Mouse (Mus musculus) CH12.LX (cell line): ENCODE measurements around the gene Cttnbp2nl. TPM values are rescaled to one million over a fixed set of nuclear protein-coding genes. Genes with fewer than 3 reads are reported as not detected.

Experiments
- DNase-seq: peaks from one replicate; pipeline ENCODE4 v3.0.0-alpha.2; 2013; ENCODE audit errors: extremely low read depth
- H3K27ac ChIP-seq: 2 replicates; pipeline ENCODE4 v1.5.1; 2012; ENCODE audit warnings: low read depth, mild to moderate bottlenecking, control low read depth, moderate library complexity; ENCODE audit not compliant: insufficient read depth
- H3K27me3 ChIP-seq: replicated peaks from 2 replicates; pipeline ENCODE3; 2012; ENCODE audit warnings: inconsistent platforms
- H3K36me3 ChIP-seq, 2 experiments: replicated peaks in 1 of 2; 2 replicates each; pipeline versions ENCODE3 to v1.6.1; 2012; ENCODE audit warnings: inconsistent platforms in 1 of 2, low read length in 1 of 2, mild to moderate bottlenecking in 1 of 2, mixed read lengths in 1 of 2, moderate library complexity in 1 of 2; ENCODE audit not compliant: control insufficient read depth in 1 of 2, insufficient read depth in 1 of 2
- H3K4me1 ChIP-seq, 2 experiments: 2 replicates each; pipeline ENCODE4 v1.6.1; 2012; ENCODE audit warnings: inconsistent platforms in 1 of 2, moderate library complexity in 1 of 2; ENCODE audit not compliant: insufficient read depth in 2 of 2, control insufficient read depth in 1 of 2
- H3K4me2 ChIP-seq: 2 replicates; pipeline ENCODE4 v1.6.1; 2012; ENCODE audit warnings: low read depth, mild to moderate bottlenecking, control low read depth; ENCODE audit not compliant: poor library complexity, insufficient read depth, severe bottlenecking
- H3K4me3 ChIP-seq, 3 experiments: fragments of 150-350 bp in 1 of 3; sonication (generic) in 1 of 3; replicated peaks in 1 of 3; 2 replicates each; pipeline versions ENCODE3 to v1.5.1; 2011 to 2012; ENCODE audit warnings: low read depth in 2 of 3, low read length in 2 of 3, mild to moderate bottlenecking in 2 of 3, moderate library complexity in 2 of 3, control low read depth in 1 of 3, improper control_type of control experiment in 1 of 3, inconsistent platforms in 1 of 3, mixed read lengths in 1 of 3; ENCODE audit not compliant: poor library complexity in 1 of 3
- H3K79me2 ChIP-seq: replicated peaks from 2 replicates; pipeline ENCODE4 v1.6.1; 2012; ENCODE audit warnings: mild to moderate bottlenecking, moderate library complexity; ENCODE audit not compliant: control insufficient read depth, poor library complexity, insufficient read depth, severe bottlenecking; ENCODE audit errors: extremely low read depth
- H3K9ac ChIP-seq: 2 replicates; pipeline ENCODE4 v1.6.1; 2012; ENCODE audit warnings: low read depth, mild to moderate bottlenecking, control low read depth, moderate library complexity; ENCODE audit not compliant: insufficient read depth
- H3K9me3 ChIP-seq: replicated peaks from 2 replicates; pipeline ENCODE3; 2012; ENCODE audit warnings: low read length, inconsistent platforms, mixed read lengths
- CHD2 ChIP-seq: IDR thresholded peaks from 2 replicates; pipeline ENCODE4 v1.6.1; 2011; ENCODE audit warnings: low read length, improper control_type of control experiment
- CTCF ChIP-seq, 2 experiments: IDR thresholded peaks in 1 of 2; conservative IDR thresholded peaks in 1 of 2; 2 replicates each; pipeline ENCODE4 v1.5.1; 2011 to 2012; ENCODE audit warnings: low read depth in 2 of 2, low read length in 2 of 2, improper control_type of control experiment in 1 of 2, inconsistent platforms in 1 of 2, mild to moderate bottlenecking in 1 of 2, moderate library complexity in 1 of 2
- EP300 ChIP-seq: IDR thresholded peaks from 2 replicates; pipeline ENCODE4 v1.6.1; 2011; ENCODE audit warnings: low read length, improper control_type of control experiment
- GABPA ChIP-seq: IDR thresholded peaks from 2 replicates; pipeline ENCODE4 v1.6.1; 2012; ENCODE audit warnings: low read depth, low read length, improper control_type of control experiment, inconsistent platforms; ENCODE audit not compliant: insufficient replicate concordance
- HCFC1 ChIP-seq: IDR thresholded peaks from 2 replicates; pipeline ENCODE4 v1.6.1; 2012; ENCODE audit warnings: low read depth, mild to moderate bottlenecking, inconsistent platforms, low read length, improper control_type of control experiment
- JUN ChIP-seq: IDR thresholded peaks from 2 replicates; pipeline ENCODE4 v1.6.1; 2011; ENCODE audit warnings: low read depth, mild to moderate bottlenecking, low read length, improper control_type of control experiment, moderate library complexity; ENCODE audit not compliant: insufficient read depth
- JUND ChIP-seq: conservative IDR thresholded peaks from 2 replicates; pipeline ENCODE4 v1.6.1; 2011; ENCODE audit warnings: low read depth, low read length, improper control_type of control experiment
- NRF1 ChIP-seq: IDR thresholded peaks from 2 replicates; pipeline ENCODE4 v1.6.1; 2014; ENCODE audit warnings: low read depth, mild to moderate bottlenecking, inconsistent platforms, low read length, improper control_type of control experiment, moderate library complexity
- PAX5 ChIP-seq: IDR thresholded peaks from 2 replicates; pipeline ENCODE4 v1.6.1; 2012; ENCODE audit warnings: low read length, inconsistent platforms, mixed read lengths
- SIN3A ChIP-seq: IDR thresholded peaks from 2 replicates; pipeline ENCODE4 v1.6.1; 2012; ENCODE audit warnings: low read length, improper control_type of control experiment, inconsistent platforms
- SMC3 ChIP-seq: IDR thresholded peaks from 2 replicates; pipeline ENCODE4 v1.6.1; 2011; ENCODE audit warnings: low read depth, low read length, improper control_type of control experiment
- TBP ChIP-seq: conservative IDR thresholded peaks from 2 replicates; pipeline ENCODE4 v1.6.1; 2011; ENCODE audit warnings: low read depth, low read length, improper control_type of control experiment
- USF1 ChIP-seq: IDR thresholded peaks from 2 replicates; pipeline ENCODE4 v1.6.1; 2014; ENCODE audit warnings: low read depth, mild to moderate bottlenecking, inconsistent platforms, low read length, improper control_type of control experiment
- ZMIZ1 ChIP-seq: IDR thresholded peaks from 2 replicates; pipeline ENCODE4 v1.6.1; 2012; ENCODE audit warnings: low read depth, mild to moderate bottlenecking, inconsistent platforms, low read length, improper control_type of control experiment
- dilution Hi-C: fragments of 300-500 bp; cut with MboI; formaldehyde crosslinking; loops from 2 replicates; pipeline ENCODE4 v1.14.3; 2020; ENCODE audit warnings: low sequenced_read_pairs; ENCODE audit not compliant: extremely low pct_unique_long_range_greater_than_20kb, extremely low pct_ligation_motif_present
- in situ Hi-C: fragments of 300-500 bp; cut with MboI; formaldehyde crosslinking; loops from 3 replicates; pipeline ENCODE4 v1.14.3; 2019; ENCODE audit warnings: low sequenced_read_pairs, low pct_ligation_motif_present, low pct_unique_long_range_greater_than_20kb, mixed read lengths
- polyA plus RNA-seq: library from polyadenylated mRNA; unstranded; fragments of >175 nt; gene quantifications from 2 replicates; pipeline ENCODE4 v1.2.1, GENCODE M21; 2012; ENCODE audit warnings: low read depth; ENCODE audit not compliant: insufficient read length
- total RNA-seq, 2 experiments: library from RNA; depleted of rRNA; stranded (reverse); fragments of 300-350 nt in 1 of 2; fragments of >200 nt in 1 of 2; gene quantifications; 2 replicates each; pipeline ENCODE4 v1.2.3; 2012 to 2014

Gene Cttnbp2nl
- total and polyA plus RNA-seq, 3 experiments, result 0.21 to 0.70 (median 0.43) TPM

GRCm38 (mm10) chr3:105054952-105055351, 2.0 kb upstream of the Cttnbp2nl start:
- TF ChIP-seq TBP (no peak), USF1 (peak; percentile 12; the same call in 1 of the 2 replicates), JUN (no peak), JUND (no peak), GABPA (no peak)
- dilution Hi-C loops, result no loop called here
- Histone ChIP-seq H3K9ac (no peak overlapping the region), H3K4me2 (peak overlapping the region; percentile 31; the same call in 1 of the 2 replicates), H3K36me3 (no peaks in the 10 kb centered on the region), H3K79me2 (no peaks in the 10 kb centered on the region), H3K9me3 (no peaks in the 10 kb centered on the region), H3K27ac (no peak overlapping the region), H3K4me1 (peaks cover 8 to 33% of the 10 kb centered on the region in 2 experiments), H3K27me3 (peaks cover 7% of the 10 kb centered on the region), H3K4me3 (no peak overlapping the region)
- in situ Hi-C loops, result loop anchor here (10.0 kb wide), 1 partner anchor 270 kb away; the partner anchor contains the start of genes Fam19a3, Ppm1j and Rhoc
- no peak for DNase-seq

- TF ChIP-seq HCFC1 (no peak), CTCF (conservative IDR thresholded peaks at IDR 0.05 in 1 of 2, IDR thresholded peaks at IDR 0.05 in 1 of 2; ENCODE audit: low read depth in 2 of 2, low read length in 2 of 2) (no peak), ZMIZ1 (no peak), CHD2 (no peak), EP300 (no peak), SMC3 (no peak), USF1 (no peak), SIN3A (no peak), PAX5 (no peak), NRF1 (no peak)
- Histone ChIP-seq H3K4me2 (peak overlapping the region; percentile 99), H3K9ac (no peak overlapping the region), H3K79me2 (no peaks in the 10 kb centered on the region), H3K4me1 (peaks cover 8 to 21% of the 10 kb centered on the region in 2 experiments), H3K4me3 (no peak overlapping the region), H3K9me3 (no peaks in the 10 kb centered on the region), H3K36me3 (no peaks in the 10 kb centered on the region), H3K27me3 (peaks cover 7% of the 10 kb centered on the region), H3K27ac (no peak overlapping the region)
- in situ Hi-C loops (loop anchor here (10.0 kb wide), 1 partner anchor 269 kb away; the partner anchor contains the start of genes Fam19a3, Ppm1j and Rhoc), dilution Hi-C loops (no loop called here)
- DNase-seq, result no peak
Observed at GRCm38 (mm10) chr3:105053698-105054001, 704 bp upstream of the Cttnbp2nl start.
